8 mouse cellular contexts compared by ENCODE assay signal in genomic region chr11:96827917-96828316, GRCm38 (mm10). TPM values are rescaled to one million over a fixed set of nuclear protein-coding genes. Genes with fewer than 3 reads are reported as not detected.
DNase-seq lines count a peak whose midpoint lies in the region; ATAC-seq and TF ChIP-seq lines count a peak whose summit lies in the region.

No protein-coding gene starts in this region.

- no peak for ATAC-seq in heart, embryonic 11.5 days (replicated peaks; ENCODE audit: insufficient number of reproducible peaks, low FRiP score, low TSS enrichment)
- ATAC-seq in forebrain, postnatal 0 days = no peak
- no peak for ATAC-seq in liver, embryonic 14.5 days (ENCODE audit: insufficient read depth)

- peaks cover 51% of the 10 kb centered on the region for H3K4me1 ChIP-seq in heart, embryonic 11.5 days (ENCODE audit: control insufficient read depth, insufficient read depth, low read length)
- peaks cover 72% of the 10 kb centered on the region for H3K4me1 ChIP-seq in E14TG2a.4 (replicated peaks; ENCODE audit: low read depth, low read length)
- peaks cover 18% of the 10 kb centered on the region for H3K4me1 ChIP-seq in forebrain, postnatal 0 days (ENCODE audit: insufficient read depth)
- H3K4me1 ChIP-seq in liver, embryonic 14.5 days (replicated peaks; ENCODE audit: control insufficient read depth in 2 of 2, insufficient read depth in 2 of 2, low read length in 1 of 2) = peaks cover 23 to 32% of the 10 kb centered on the region in 2 experiments

- no peak for TF ChIP-seq EP300 in liver, embryonic 14.5 days (IDR thresholded peaks at IDR 0.05; ENCODE audit: low read depth)

- H3K9me3 ChIP-seq in heart, embryonic 11.5 days (replicated peaks; ENCODE audit: control insufficient read depth, low read length) = no peaks in the 10 kb centered on the region
- H3K9me3 ChIP-seq in E14TG2a.4 (ENCODE audit: low read length) = no peaks in the 10 kb centered on the region
- no peaks in the 10 kb centered on the region for H3K9me3 ChIP-seq in forebrain, postnatal 0 days (ENCODE audit: low read length)
- H3K9me3 ChIP-seq in liver, embryonic 14.5 days (ENCODE audit: control insufficient read depth, low read length) = no peaks in the 10 kb centered on the region

- peak overlapping the region; percentile 63; the same call in 1 of the 2 replicates for H3K27ac ChIP-seq in heart, embryonic 11.5 days (ENCODE audit: low read depth, low read length)
- H3K27ac ChIP-seq in forebrain, postnatal 0 days (ENCODE audit: low read depth, low read length) = no peak overlapping the region
- no peak overlapping the region for H3K27ac ChIP-seq in liver, embryonic 14.5 days

- H3K9ac ChIP-seq in heart, embryonic 11.5 days (ENCODE audit: low read depth, low read length) = 0 out of 2 replicates have a peak overlapping the region, but pooled peaks have one; percentile 47
- H3K9ac ChIP-seq in forebrain, postnatal 0 days = no peak overlapping the region
- peak overlapping the region; percentile 19; the same call in 1 of the 2 replicates for H3K9ac ChIP-seq in liver, embryonic 14.5 days (replicated peaks)

- no peak for TF ChIP-seq CTCF in E14TG2a.4 (conservative IDR thresholded peaks at IDR 0.05; ENCODE audit: low read length)
- TF ChIP-seq CTCF in forebrain, postnatal 0 days (IDR thresholded peaks at IDR 0.05; ENCODE audit: low read depth) = no peak
- TF ChIP-seq CTCF in liver, embryonic 14.5 days (IDR thresholded peaks at IDR 0.05; ENCODE audit: low read depth) = no peak

- 55% methylated on average over 9 of the region's 9 CpGs for WGBS in heart, embryonic 11.5 days (ENCODE audit: insufficient replicate concordance)
- 83% methylated on average over 9 of the region's 9 CpGs for WGBS in forebrain, postnatal 0 days
- WGBS in liver, embryonic 14.5 days (ENCODE audit: insufficient replicate concordance) = 82% methylated on average over 9 of the region's 9 CpGs

- H3K4me3 ChIP-seq in heart, embryonic 11.5 days (ENCODE audit: low read depth, low read length) = peak overlapping the region; percentile 10
- peak overlapping the region; percentile 69 for H3K4me3 ChIP-seq in E14TG2a.4 (replicated peaks; ENCODE audit: low read length)
- H3K4me3 ChIP-seq in forebrain, postnatal 0 days (ENCODE audit: low read depth, low read length) = no peak overlapping the region
- H3K4me3 ChIP-seq in liver, embryonic 14.5 days (ENCODE audit: insufficient read depth in 1 of 2, low read depth in 2 of 2, low read length in 2 of 2) = no peak overlapping the region

- no peak for DNase-seq in heart, postnatal 4 days
- no peak for DNase-seq in forebrain, postnatal 0 days
- no peak for DNase-seq in liver, embryonic 14.5 days (ENCODE audit: low read depth in 3 of 3, low spot score in 3 of 3)
- DNase-seq in layer of hippocampus, adult 9-10 months (ENCODE audit: low spot score) = no peak
- DNase-seq in spleen, postnatal 36 days (ENCODE audit: low spot score in 2 of 2) = no peak
- DNase-seq in cerebellum, adult 8-10 months = no peak

- peak overlapping the region; percentile 85 for H3K4me2 ChIP-seq in heart, embryonic 11.5 days
- 0 out of 2 replicates have a peak overlapping the region, but pooled peaks have one; percentile 11 for H3K4me2 ChIP-seq in forebrain, postnatal 0 days (ENCODE audit: low read depth)
- H3K4me2 ChIP-seq in liver, embryonic 14.5 days (ENCODE audit: low read depth) = peak overlapping the region; percentile 91

- H3K36me3 ChIP-seq in heart, embryonic 11.5 days (ENCODE audit: control insufficient read depth, insufficient read depth, low read length) = peaks cover 12% of the 10 kb centered on the region
- peaks cover 42% of the 10 kb centered on the region for H3K36me3 ChIP-seq in E14TG2a.4 (ENCODE audit: insufficient read depth, low read length)
- peaks cover 13% of the 10 kb centered on the region for H3K36me3 ChIP-seq in forebrain, postnatal 0 days (ENCODE audit: insufficient read depth)
- peaks cover 17% of the 10 kb centered on the region for H3K36me3 ChIP-seq in liver, embryonic 14.5 days (replicated peaks; ENCODE audit: control insufficient read depth, insufficient read depth, low read depth)

- no peaks in the 10 kb centered on the region for H3K27me3 ChIP-seq in heart, embryonic 11.5 days (ENCODE audit: control insufficient read depth, insufficient read depth, low read length)
- H3K27me3 ChIP-seq in E14TG2a.4 (ENCODE audit: insufficient read depth, low read length) = no peaks in the 10 kb centered on the region
- no peaks in the 10 kb centered on the region for H3K27me3 ChIP-seq in forebrain, postnatal 0 days (ENCODE audit: insufficient read depth, low read length)
- H3K27me3 ChIP-seq in liver, embryonic 14.5 days (ENCODE audit: control insufficient read depth, insufficient read depth, low read length) = no peaks in the 10 kb centered on the region

RNA-seq across cellular contexts. Expression of gene Nfe2l1, which starts 1.9 kb away (rescaled TPM):
- polyA plus RNA-seq in heart, embryonic 11.5 days (2014; fragmentation: Nextera tagmentation; extraction: Ambion mirVana) = 36.5 and 44.0 TPM in 2 replicates
- total RNA-seq in heart, postnatal 4 days (2021) = 100 to 1,000 TPM; 200 to 203 TPM
- 46.5 and 57.4 TPM in 2 replicates for total RNA-seq in forebrain, postnatal 0 days (2014; rRNA removed)
- 47.3 and 62.4 TPM in 2 replicates for polyA plus RNA-seq in forebrain, postnatal 0 days (2015; fragmentation: Nextera tagmentation; extraction: Ambion mirVana)
- polyA plus RNA-seq in liver, embryonic 14.5 days (2012; rRNA removed) = 14.4 and 15.2 TPM in 2 replicates
- polyA plus RNA-seq in liver, embryonic 14.5 days (2014; fragmentation: Nextera tagmentation; extraction: Ambion mirVana) = 9.6 and 10.1 TPM in 2 replicates

RNA-seq across cellular contexts. Expression of gene Copz2, which starts 21.8 kb away (rescaled TPM):
- polyA plus RNA-seq in heart, embryonic 11.5 days (2014; fragmentation: Nextera tagmentation; extraction: Ambion mirVana) = 102 and 105 TPM in 2 replicates
- 10 to 100 TPM; 51.2 to 52.7 TPM for total RNA-seq in heart, postnatal 4 days (2021)
- total RNA-seq in forebrain, postnatal 0 days (2014; rRNA removed) = 5.8 and 7.1 TPM in 2 replicates
- polyA plus RNA-seq in forebrain, postnatal 0 days (2015; fragmentation: Nextera tagmentation; extraction: Ambion mirVana) = 14.8 and 14.9 TPM in 2 replicates
- 7.9 and 8.7 TPM in 2 replicates for polyA plus RNA-seq in liver, embryonic 14.5 days (2012; rRNA removed)
- 18.6 and 18.8 TPM in 2 replicates for polyA plus RNA-seq in liver, embryonic 14.5 days (2014; fragmentation: Nextera tagmentation; extraction: Ambion mirVana)

RNA-seq across cellular contexts. Expression of gene Cbx1, which starts 39.0 kb away (rescaled TPM):
- 50.7 and 60.0 TPM in 2 replicates for polyA plus RNA-seq in heart, embryonic 11.5 days (2014; fragmentation: Nextera tagmentation; extraction: Ambion mirVana)
- total RNA-seq in heart, postnatal 4 days (2021) = 10 to 100 TPM; 69.6 to 72.0 TPM
- total RNA-seq in forebrain, postnatal 0 days (2014; rRNA removed) = 57.0 and 62.4 TPM in 2 replicates
- 53.7 and 55.6 TPM in 2 replicates for polyA plus RNA-seq in forebrain, postnatal 0 days (2015; fragmentation: Nextera tagmentation; extraction: Ambion mirVana)
- polyA plus RNA-seq in liver, embryonic 14.5 days (2012; rRNA removed) = 9.9 and 23.5 TPM in 2 replicates
- polyA plus RNA-seq in liver, embryonic 14.5 days (2014; fragmentation: Nextera tagmentation; extraction: Ambion mirVana) = 25.0 and 26.0 TPM in 2 replicates

RNA-seq across cellular contexts. Expression of gene Snx11, which starts 50.6 kb away (rescaled TPM):
- 6.8 and 7.0 TPM in 2 replicates for polyA plus RNA-seq in heart, embryonic 11.5 days (2014; fragmentation: Nextera tagmentation; extraction: Ambion mirVana)
- 10 to 100 TPM; 15.5 to 18.2 TPM for total RNA-seq in heart, postnatal 4 days (2021)
- total RNA-seq in forebrain, postnatal 0 days (2014; rRNA removed) = 59.2 and 68.8 TPM in 2 replicates
- polyA plus RNA-seq in forebrain, postnatal 0 days (2015; fragmentation: Nextera tagmentation; extraction: Ambion mirVana) = 32.7 and 37.1 TPM in 2 replicates
- polyA plus RNA-seq in liver, embryonic 14.5 days (2012; rRNA removed) = 7.4 and 10.1 TPM in 2 replicates
- polyA plus RNA-seq in liver, embryonic 14.5 days (2014; fragmentation: Nextera tagmentation; extraction: Ambion mirVana) = 4.2 and 4.9 TPM in 2 replicates

Comparison
In these comparisons a context has a peak if more than half of its experiments do, and no peak if none do; other contexts are left out.
1. H3K4me2 ChIP-seq: peak in every context shown above with its lines; median percentile 91 in liver, embryonic 14.5 days; 85 in heart, embryonic 11.5 days; 11 in forebrain, postnatal 0 days.
2. H3K4me3 ChIP-seq: peak in heart, embryonic 11.5 days (single experiment) and E14TG2a.4 (single experiment); none in forebrain, postnatal 0 days (single experiment) and liver, embryonic 14.5 days (0 of 2).